Mouse (Mus musculus) lung, adult 18-20 months (tissue): Measurements from ENCODE around the gene Ctnnbip1.

Experiments used
- DNase-seq, 2 experiments: peaks; one replicate each; pipeline ENCODE4 v3.0.0; 2022; ENCODE audit warnings: mixed read lengths in 2 of 2

The Ctnnbip1 gene

GRCm38 (mm10) chr4:149517868-149518340 lies at the start of gene Ctnnbip1:
Ctnnbip1 (plus strand) TSS chr4:149518236.
- peak; percentile 97 to 98 for DNase-seq

- no peak for DNase-seq
Measured at GRCm38 (mm10) chr4:149469557-149469956, 48.5 kb upstream of the Ctnnbip1 start.

- DNase-seq, result no peak
Measured at GRCm38 (mm10) chr4:149475096-149475495, 42.9 kb upstream of the Ctnnbip1 start.

- no peak for DNase-seq
Measured at GRCm38 (mm10) chr4:149477078-149477477, 41.0 kb upstream of the Ctnnbip1 start, which contains the start of gene Tmem274. Tmem274 (plus strand) TSS chr4:149477378.

GRCm38 (mm10) chr4:149484566-149484965 lies 33.5 kb upstream of the Ctnnbip1 start:
- peak in 1 of 2 experiments; percentile 8 for DNase-seq

GRCm38 (mm10) chr4:149485053-149485824 lies 32.8 kb upstream of the Ctnnbip1 start, which contains the start of the genes Nmnat1 and Lzic:
Nmnat1 (minus strand) TSS chr4:149485202.
Lzic (plus strand) TSS chr4:149485229.
- DNase-seq, result peak; percentile 92 to 93

GRCm38 (mm10) chr4:149485825-149486206 lies 32.2 kb upstream of the Ctnnbip1 start:
- DNase-seq, result peak; percentile 5 to 8

GRCm38 (mm10) chr4:149487729-149488128 lies 30.3 kb upstream of the Ctnnbip1 start:
- DNase-seq, result no peak

GRCm38 (mm10) chr4:149489415-149490240 lies 28.4 kb upstream of the Ctnnbip1 start:
- DNase-seq, result peak; percentile 27 to 42

GRCm38 (mm10) chr4:149491151-149491550 lies 26.9 kb upstream of the Ctnnbip1 start:
- DNase-seq, result no peak

- no peak for DNase-seq
Measured at GRCm38 (mm10) chr4:149496612-149497011, 21.4 kb upstream of the Ctnnbip1 start.

- no peak for DNase-seq
Measured at GRCm38 (mm10) chr4:149498901-149499300, 19.1 kb upstream of the Ctnnbip1 start.

- no peak for DNase-seq
Measured at GRCm38 (mm10) chr4:149499790-149500189, 18.2 kb upstream of the Ctnnbip1 start.

GRCm38 (mm10) chr4:149504363-149504762 lies 13.7 kb upstream of the Ctnnbip1 start:
- DNase-seq, result no peak

GRCm38 (mm10) chr4:149504858-149505257 lies 13.2 kb upstream of the Ctnnbip1 start:
- no peak for DNase-seq

GRCm38 (mm10) chr4:149505261-149505967 lies 12.6 kb upstream of the Ctnnbip1 start:
- DNase-seq, result no peak

GRCm38 (mm10) chr4:149506904-149507303 lies 11.1 kb upstream of the Ctnnbip1 start:
- no peak for DNase-seq

- peak; percentile 12 to 21 for DNase-seq
Measured at GRCm38 (mm10) chr4:149511221-149511646, 6.8 kb upstream of the Ctnnbip1 start.

- no peak for DNase-seq
Measured at GRCm38 (mm10) chr4:149512072-149512471, 6.0 kb upstream of the Ctnnbip1 start.

- no peak for DNase-seq
Measured at GRCm38 (mm10) chr4:149515706-149516105, 2.3 kb upstream of the Ctnnbip1 start.

- peak; percentile 8 to 12 for DNase-seq
Measured at GRCm38 (mm10) chr4:149518351-149519220, 550 bp downstream of the Ctnnbip1 start.

- no peak for DNase-seq
Measured at GRCm38 (mm10) chr4:149521258-149521657, 3.2 kb downstream of the Ctnnbip1 start.
